Mouse (Mus musculus): Measurements from ENCODE around the gene Fyn.

DNA sequence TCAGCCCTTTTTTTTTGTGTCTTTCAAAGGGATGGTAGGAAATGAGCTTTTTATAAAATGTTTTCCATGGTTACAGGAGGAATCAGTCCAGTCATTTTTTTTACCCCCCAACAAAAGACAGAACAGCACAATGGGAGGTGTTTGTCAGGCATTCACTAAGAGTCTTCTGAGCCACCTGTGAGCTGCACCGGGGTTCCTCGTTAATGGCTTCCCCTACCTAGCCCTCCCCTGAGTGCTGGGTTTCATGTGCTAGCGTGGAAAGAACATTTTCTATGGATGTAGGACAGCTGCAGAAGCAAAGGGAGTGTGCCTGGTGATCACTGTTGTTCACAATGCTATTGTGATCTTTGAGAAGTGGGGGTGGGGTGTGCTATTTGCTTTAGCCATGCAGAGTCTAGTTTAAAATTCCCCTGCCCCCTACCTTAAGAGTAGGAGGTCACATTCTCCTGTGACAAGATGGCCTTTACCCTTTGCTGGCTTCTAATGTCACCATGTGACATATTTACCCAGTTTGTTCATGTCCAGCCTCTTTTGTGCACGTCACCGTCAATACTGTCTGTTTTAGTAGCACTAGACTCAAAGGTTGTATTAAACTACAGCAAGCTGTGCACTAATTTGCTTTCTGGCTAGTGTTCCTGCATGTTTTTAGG is 11.2 kb downstream of the Fyn start:
- TF ChIP-seq POLR2AphosphoS5 (IDR thresholded peaks at IDR 0.05; ENCODE audit: insufficient replicate concordance, low read depth, low read length) (no peak), CTCF (IDR thresholded peaks at IDR 0.05; ENCODE audit: low read depth, low read length) (no peak), TAL1 (conservative IDR thresholded peaks at IDR 0.05; ENCODE audit: low read depth, low read length) (no peak), GATA1 (IDR thresholded peaks at IDR 0.05; ENCODE audit: borderline replicate concordance, low read length) (no peak), GATA2 (IDR thresholded peaks at IDR 0.05; ENCODE audit: borderline replicate concordance, low read depth, low read length) (no peak)
